Mouse (Mus musculus): ENCODE measurements around the gene Stfa2. TPM values are rescaled to one million over a fixed set of nuclear protein-coding genes. Genes with fewer than 3 reads are reported as not detected.
"Not testable (repeated sequence)": the region's sequence is repeated elsewhere in the genome, so short reads cannot be mapped to it uniquely, and the experiment has no call there.

Gene Stfa2
- polyA plus RNA-seq (2015; fragmentation: Nextera tagmentation; extraction: Ambion mirVana): 6.2 and 7.2 TPM in 2 replicates

- no peaks in the 10 kb centered on the region for H3K4me1 ChIP-seq (replicated peaks)
- no peak for ATAC-seq (ENCODE audit: low read depth)
- H3K9ac ChIP-seq: no peak within 1 kb of the TSS
- no peak for DNase-seq
- no peak within 1 kb of the TSS for H3K4me3 ChIP-seq (replicated peaks)
- H3K27me3 ChIP-seq: no peaks in the 10 kb centered on the region
- no peaks in the 10 kb centered on the region for H3K9me3 ChIP-seq (replicated peaks)
- no peaks in the 10 kb centered on the region for H3K36me3 ChIP-seq
- no peak within 1 kb of the TSS for H3K4me2 ChIP-seq
- no peak within 1 kb of the TSS for H3K27ac ChIP-seq
These were observed at the start of gene Stfa2 for GRCm38 (mm10) chr16:36408357-36408756. Gene Stfa2, minus strand, starts transcription at chr16:36408457.

- Histone ChIP-seq H3K9me3 (replicated peaks) (no peaks in the 10 kb centered on the region), H3K4me2 (no peak within 1 kb of the TSS), H3K27me3 (no peaks in the 10 kb centered on the region), H3K9ac (no peak within 1 kb of the TSS), H3K36me3 (no peaks in the 10 kb centered on the region), H3K4me1 (replicated peaks) (no peaks in the 10 kb centered on the region), H3K4me3 (replicated peaks) (no peak within 1 kb of the TSS), H3K27ac (no peak within 1 kb of the TSS)
- DNase-seq: no peak
- 61% methylated on average over 4 of the region's 4 CpGs for WGBS (ENCODE audit: insufficient replicate concordance)
- ATAC-seq (ENCODE audit: low read depth): no peak
These were observed 47.1 kb upstream of the Stfa2 start, which contains the start of gene Stfa3 for GRCm38 (mm10) chr16:36455342-36455802. Gene Stfa3, minus strand, starts transcription at chr16:36455392.

DNA sequence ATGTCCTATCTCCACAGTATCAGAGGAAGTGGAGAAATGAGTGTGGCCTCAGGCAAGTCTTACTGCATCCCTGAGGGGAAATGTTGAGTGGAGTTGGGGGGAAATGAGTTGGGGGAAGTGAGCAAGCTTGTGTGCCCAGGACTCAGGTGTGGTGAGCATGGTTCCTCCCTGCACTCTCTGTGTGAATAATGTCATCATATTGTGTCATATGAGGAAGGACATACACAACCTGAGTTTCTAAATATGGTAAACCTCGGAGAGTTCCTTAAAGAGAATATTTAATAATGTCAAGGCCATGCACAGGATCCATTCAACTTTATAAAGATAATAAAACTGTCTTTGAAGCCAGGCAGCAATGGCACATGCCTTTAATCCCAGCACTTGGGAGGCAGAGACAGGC, 12.7 kb upstream of the Stfa2 start:
- not testable (repeated sequence) for H3K36me3 ChIP-seq; H3K4me3 ChIP-seq (replicated peaks); H3K27me3 ChIP-seq; H3K4me2 ChIP-seq; DNase-seq; ATAC-seq (ENCODE audit: low read depth); H3K9me3 ChIP-seq (replicated peaks); H3K9ac ChIP-seq; H3K4me1 ChIP-seq (replicated peaks); H3K27ac ChIP-seq
- WGBS (ENCODE audit: insufficient replicate concordance): 43% methylated on average over 1 of the region's 1 CpGs

GRCm38 (mm10) chr16:36389060-36389459, 19.2 kb downstream of the Stfa2 start:
- WGBS (ENCODE audit: insufficient replicate concordance): 36% methylated on average over 4 of the region's 4 CpGs
- no peak overlapping the region for H3K4me3 ChIP-seq (replicated peaks)
- no peak overlapping the region for H3K9ac ChIP-seq
- no peaks in the 10 kb centered on the region for H3K4me1 ChIP-seq (replicated peaks)
- no peaks in the 10 kb centered on the region for H3K9me3 ChIP-seq (replicated peaks)
- no peak for DNase-seq
- ATAC-seq (ENCODE audit: low read depth): no peak
- no peak overlapping the region for H3K27ac ChIP-seq
- H3K27me3 ChIP-seq: no peaks in the 10 kb centered on the region
- H3K36me3 ChIP-seq: no peaks in the 10 kb centered on the region
- no peak overlapping the region for H3K4me2 ChIP-seq

DNA sequence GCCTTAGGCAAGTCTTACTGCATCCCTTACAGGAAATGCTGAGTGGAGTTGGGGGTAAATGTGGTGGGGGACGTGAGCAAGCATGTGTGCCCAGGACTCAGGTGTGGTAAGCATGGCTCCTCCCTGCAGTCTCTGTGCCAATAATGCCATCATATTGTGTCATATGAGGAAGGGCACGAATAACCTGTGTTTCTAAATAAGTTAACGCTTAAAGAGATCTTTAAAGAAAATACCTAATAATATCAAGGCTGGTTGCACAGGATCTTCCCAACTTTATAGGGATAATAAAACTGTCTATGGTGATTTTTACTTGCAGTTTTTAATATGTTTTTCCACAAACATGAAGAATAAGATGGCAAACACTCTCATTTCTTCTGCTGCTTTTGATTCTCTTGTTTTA, 40.6 kb downstream of the Stfa2 start, which contains the start of gene BC100530:
Gene BC100530 (minus strand): TSS at position 101 of the 400 bp plus-strand sequence.
- H3K4me3 ChIP-seq (replicated peaks); ATAC-seq (ENCODE audit: low read depth); H3K9me3 ChIP-seq (replicated peaks); DNase-seq; H3K36me3 ChIP-seq; H3K9ac ChIP-seq; H3K4me1 ChIP-seq (replicated peaks); H3K27me3 ChIP-seq; H3K4me2 ChIP-seq; H3K27ac ChIP-seq: not testable (repeated sequence)
- WGBS (ENCODE audit: insufficient replicate concordance): 52% methylated on average over 3 of the region's 3 CpGs

Other genes with a start within 250 kb of the Stfa2 start
- 38.0 and 46.7 TPM in 2 replicates for gene Gm5483, start 224.2 kb downstream of the Stfa2 start, polyA plus RNA-seq (2015; fragmentation: Nextera tagmentation; extraction: Ambion mirVana)
- 1.2 TPM in 1 of 2 replicates, not detected in the other for gene Gm5416, start 198.1 kb downstream of the Stfa2 start, polyA plus RNA-seq (2015; fragmentation: Nextera tagmentation; extraction: Ambion mirVana)
- gene 2010005H15Rik, start 187.0 kb downstream of the Stfa2 start, polyA plus RNA-seq (2015; fragmentation: Nextera tagmentation; extraction: Ambion mirVana): 2.7 and 3.1 TPM in 2 replicates
- gene Stfa1, start 131.5 kb downstream of the Stfa2 start, polyA plus RNA-seq (2015; fragmentation: Nextera tagmentation; extraction: Ambion mirVana): 133 and 136 TPM in 2 replicates
- gene BC117090, start 74.1 kb downstream of the Stfa2 start, polyA plus RNA-seq (2015; fragmentation: Nextera tagmentation; extraction: Ambion mirVana): 0.58 TPM in 1 of 2 replicates, not detected in the other
- 107 and 110 TPM in 2 replicates for gene BC100530, start 40.7 kb downstream of the Stfa2 start, polyA plus RNA-seq (2015; fragmentation: Nextera tagmentation; extraction: Ambion mirVana)
- 14.4 and 18.7 TPM in 2 replicates for gene Stfa3, start 46.9 kb upstream of the Stfa2 start, polyA plus RNA-seq (2015; fragmentation: Nextera tagmentation; extraction: Ambion mirVana)
- not detected in 2 replicates for gene Casr, start 153.7 kb upstream of the Stfa2 start, polyA plus RNA-seq (2015; fragmentation: Nextera tagmentation; extraction: Ambion mirVana)